8 mouse cellular contexts compared by ENCODE assay signal in the genomic region with DNA sequence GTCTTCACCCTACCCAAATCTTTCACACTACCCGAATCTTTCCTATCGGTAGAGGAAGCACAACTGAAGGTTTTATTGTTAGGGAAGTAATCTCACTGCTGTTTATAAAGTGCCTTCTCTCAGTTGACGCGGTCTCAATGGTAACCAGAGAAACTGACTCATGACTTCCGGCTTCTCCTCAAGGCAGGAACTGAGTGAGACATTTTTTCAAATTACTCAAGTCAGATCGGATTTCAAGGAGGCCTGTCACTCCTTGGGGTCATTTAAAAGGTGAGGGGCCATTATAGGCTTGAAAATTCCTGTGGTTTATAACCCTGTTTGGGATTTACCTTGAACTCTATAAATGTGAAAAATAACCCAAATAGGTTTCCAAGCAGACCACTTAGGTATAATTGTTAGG.
A peak's percentile ranks its signal among the peaks of the same experiment; 100 is the strongest.
DNase-seq lines count a peak whose midpoint lies in the region; ATAC-seq lines count a peak whose summit lies in the region.

No protein-coding gene starts in this region.

- ATAC-seq in CD4-positive, CD25-positive, alpha-beta regulatory T cell, adult 4 months: peak; percentile 82
- ATAC-seq in megakaryocyte progenitor cell, adult 5-6 weeks (replicated peaks; ENCODE audit: poor library complexity): peak; percentile 86

- DNase-seq in heart, adult 9 months (ENCODE audit: low spot score in 2 of 2): peak; percentile 38 to 58
- DNase-seq in heart, postnatal 14 days: no peak
- peak; percentile 19 to 27 for DNase-seq in heart, postnatal 10 days
- no peak for DNase-seq in c-Kit-positive CD71-positive TER-119-positive erythroid progenitor cells, embryonic 14.5 days (ENCODE audit: low spot score)
- no peak for DNase-seq in cerebellum, adult 9-10 months
- no peak for DNase-seq in testis, postnatal 10 days (ENCODE audit: low spot score)

- intact Hi-C loops in heart, postnatal 14 days (cut with DNase I): loop anchor here (10.0 kb wide), 1 partner anchor 341 kb away; no protein-coding TSS in a partner anchor
- intact Hi-C loops in heart, postnatal 10 days (cut with DNase I): no loop called here

Comparison
In these comparisons a context has a peak if more than half of its experiments do, and no peak if none do; other contexts are left out.
1. DNase-seq: peak in heart, adult 9 months (2 of 2) and heart, postnatal 10 days (2 of 2); none in heart, postnatal 14 days (0 of 2), c-Kit-positive CD71-positive TER-119-positive erythroid progenitor cells, embryonic 14.5 days (single experiment), cerebellum, adult 9-10 months (single experiment) and testis, postnatal 10 days (single experiment).